Mouse (Mus musculus) erythroid progenitor cell, adult 5-6 weeks (primary cell): ENCODE measurements around the gene Ghrh. TPM values are rescaled to one million over a fixed set of nuclear protein-coding genes. Genes with fewer than 3 reads are reported as not detected.

Source experiments
- ATAC-seq: replicated peaks from 2 replicates; pipeline ENCODE4 v1.8.0; 2016; ENCODE audit warnings: moderate number of reproducible peaks, mild to moderate bottlenecking, moderate TSS enrichment, inconsistent platforms; ENCODE audit not compliant: poor library complexity, low FRiP score, severe bottlenecking
- total RNA-seq, 2 experiments: library from RNA; stranded (forward) in 1 of 2; stranded (reverse) in 1 of 2; fragments of 150-400 nt in 1 of 2; fragments of 186-747, 209-891 nt in 1 of 2; gene quantifications; 2 replicates each; pipeline versions ENCODE4 v1.2.3 to v1.2.4; 2015 to 2017; ENCODE audit warnings: low replicate concordance in 2 of 2

Gene Ghrh
- total RNA-seq, 2 experiments from 2014 or later = not detected

- ATAC-seq = no peak
Observed at GRCm38 (mm10) chr2:157353183-157353582, 5.9 kb upstream of the Ghrh start.

- ATAC-seq = no peak
Observed at GRCm38 (mm10) chr2:157349121-157349778, 1.9 kb upstream of the Ghrh start.

GRCm38 (mm10) chr2:157343337-157343736, 4.0 kb downstream of the Ghrh start:
- ATAC-seq = no peak

- no peak for ATAC-seq
Observed at GRCm38 (mm10) chr2:157342328-157342926, 4.9 kb downstream of the Ghrh start.

- no peak for ATAC-seq
Observed at GRCm38 (mm10) chr2:157341554-157342270, 5.6 kb downstream of the Ghrh start.

- ATAC-seq = no peak
Observed at GRCm38 (mm10) chr2:157340221-157340741, 7.0 kb downstream of the Ghrh start.

GRCm38 (mm10) chr2:157339532-157339931, 7.8 kb downstream of the Ghrh start:
- no peak for ATAC-seq

GRCm38 (mm10) chr2:157338663-157339062, 8.6 kb downstream of the Ghrh start:
- no peak for ATAC-seq

GRCm38 (mm10) chr2:157332059-157332458, 15.2 kb downstream of the Ghrh start:
- no peak for ATAC-seq

- ATAC-seq = no peak
Observed at GRCm38 (mm10) chr2:157328570-157328969, 18.7 kb downstream of the Ghrh start.

- no peak for ATAC-seq
Observed at GRCm38 (mm10) chr2:157328106-157328505, 19.2 kb downstream of the Ghrh start.

GRCm38 (mm10) chr2:157325238-157325637, 22.1 kb downstream of the Ghrh start:
- no peak for ATAC-seq

GRCm38 (mm10) chr2:157322029-157322766, 25.1 kb downstream of the Ghrh start:
- ATAC-seq = no peak

- ATAC-seq = no peak
Observed at GRCm38 (mm10) chr2:157320886-157321285, 26.4 kb downstream of the Ghrh start.

- ATAC-seq = no peak
Observed at GRCm38 (mm10) chr2:157320135-157320534, 27.2 kb downstream of the Ghrh start.

- no peak for ATAC-seq
Observed at GRCm38 (mm10) chr2:157317220-157317619, 30.1 kb downstream of the Ghrh start.

- ATAC-seq = no peak
Observed at GRCm38 (mm10) chr2:157316358-157316933, 30.9 kb downstream of the Ghrh start.

GRCm38 (mm10) chr2:157315486-157315885, 31.8 kb downstream of the Ghrh start:
- ATAC-seq = no peak

- no peak for ATAC-seq
Observed at GRCm38 (mm10) chr2:157314310-157314709, 33.0 kb downstream of the Ghrh start.

GRCm38 (mm10) chr2:157313718-157314117, 33.6 kb downstream of the Ghrh start:
- ATAC-seq = no peak
